Mouse (Mus musculus): Measurements from ENCODE around the gene Foxe3.

Gene Foxe3

DNA sequence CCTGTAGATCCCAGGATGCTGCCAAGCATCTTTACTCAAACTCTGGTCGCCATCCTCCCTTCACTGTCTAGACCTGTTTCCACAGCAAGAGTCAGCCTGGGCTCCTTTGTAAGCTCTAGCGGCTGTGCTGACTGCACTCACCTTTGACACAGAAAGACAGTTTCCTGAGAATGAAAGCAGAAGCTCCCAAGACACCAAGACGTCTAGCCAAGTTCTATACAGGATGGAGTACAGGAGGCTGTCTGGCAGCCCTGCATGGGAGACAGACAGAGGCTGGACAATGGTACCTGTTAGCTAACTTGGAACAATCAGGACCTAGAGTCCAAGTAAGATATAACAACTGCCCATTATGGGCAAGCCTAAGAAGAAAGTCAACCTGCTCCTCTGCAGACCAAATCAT, 25.9 kb downstream of the Foxe3 start:
- ATAC-seq (ENCODE audit: insufficient number of reproducible peaks, low FRiP score, low TSS enrichment): no peak

DNA sequence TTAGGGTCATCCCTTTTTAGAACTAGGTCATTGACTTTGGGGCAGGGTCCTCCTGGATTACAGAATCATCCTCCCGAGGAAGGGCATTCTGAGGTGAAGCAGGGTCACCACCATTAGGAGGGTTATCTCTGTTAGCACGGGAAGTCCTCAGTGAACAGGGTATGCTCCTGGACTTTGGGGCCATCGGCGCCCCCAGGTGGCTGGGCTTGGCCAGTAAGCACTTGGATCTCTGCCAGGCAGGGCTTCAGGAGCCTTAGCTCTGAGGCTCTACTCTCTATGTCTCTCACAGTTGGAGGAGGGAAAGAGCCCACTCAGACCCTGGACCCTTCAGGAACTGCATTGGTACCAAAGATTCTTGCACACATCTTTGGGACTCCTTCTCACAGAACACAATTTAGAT, 28.0 kb downstream of the Foxe3 start:
- no peak for ATAC-seq (ENCODE audit: insufficient number of reproducible peaks, low FRiP score, low TSS enrichment)

- no peak for ATAC-seq (ENCODE audit: insufficient number of reproducible peaks, low FRiP score, low TSS enrichment)
Observed at GRCm38 (mm10) chr4:114882232-114882631, 43.6 kb downstream of the Foxe3 start.

- ATAC-seq (ENCODE audit: insufficient number of reproducible peaks, low FRiP score, low TSS enrichment): no peak
Observed at GRCm38 (mm10) chr4:114876441-114876972, 49.3 kb downstream of the Foxe3 start.

All from cerebellum, adult (tissue).